Mouse (Mus musculus) ovary, postnatal 14 days (tissue): ENCODE results near the gene Tnfrsf18.

Source experiments
- DNase-seq: peaks from one replicate; pipeline ENCODE4 v3.0.0; 2022; ENCODE audit warnings: low spot score

The Tnfrsf18 gene

DNA sequence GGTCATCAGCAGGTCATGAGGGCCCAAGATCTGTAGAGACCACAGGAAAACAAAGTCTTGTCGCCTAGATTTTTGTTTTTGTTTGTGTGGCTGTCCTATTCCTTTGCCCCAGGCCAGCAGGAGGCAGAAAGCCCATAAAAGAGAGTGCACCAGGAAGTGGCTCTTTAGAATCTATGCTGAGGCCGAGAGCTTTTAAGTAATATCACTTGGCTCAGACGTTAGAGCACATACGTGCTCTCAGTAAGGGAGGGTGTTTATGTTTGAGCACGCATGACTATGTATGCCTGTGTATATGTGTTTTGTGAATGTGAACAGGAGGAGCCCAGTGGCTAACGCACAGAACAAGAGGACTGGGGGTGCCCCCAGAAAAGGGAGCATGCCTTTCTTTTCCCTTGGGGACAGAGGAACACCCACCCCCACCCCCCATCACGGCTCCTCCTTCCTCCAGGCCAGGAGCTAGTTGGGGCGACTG, 51.0 kb downstream of the Tnfrsf18 start:
- no peak for DNase-seq

- DNase-seq, result peak; percentile 50
Measured at GRCm38 (mm10) chr4:156077499-156078301, 51.7 kb downstream of the Tnfrsf18 start.
